Mouse (Mus musculus) heart, adult 2 months (tissue): Measurements from ENCODE around the gene Tagln2.

Source experiments
- CTCF ChIP-seq: fragments of 200-600 bp; IDR thresholded peaks from 2 replicates; pipeline ENCODE4 v1.8.1; 2022; ENCODE audit warnings: antibody characterized with exemption, mild to moderate bottlenecking, moderate library complexity
- EP300 ChIP-seq: fragments of 200-500 bp; IDR thresholded peaks from 2 replicates; pipeline ENCODE4 v1.6.1; 2011; ENCODE audit warnings: low read depth, low read length, control low read depth; ENCODE audit not compliant: insufficient read depth

DNA sequence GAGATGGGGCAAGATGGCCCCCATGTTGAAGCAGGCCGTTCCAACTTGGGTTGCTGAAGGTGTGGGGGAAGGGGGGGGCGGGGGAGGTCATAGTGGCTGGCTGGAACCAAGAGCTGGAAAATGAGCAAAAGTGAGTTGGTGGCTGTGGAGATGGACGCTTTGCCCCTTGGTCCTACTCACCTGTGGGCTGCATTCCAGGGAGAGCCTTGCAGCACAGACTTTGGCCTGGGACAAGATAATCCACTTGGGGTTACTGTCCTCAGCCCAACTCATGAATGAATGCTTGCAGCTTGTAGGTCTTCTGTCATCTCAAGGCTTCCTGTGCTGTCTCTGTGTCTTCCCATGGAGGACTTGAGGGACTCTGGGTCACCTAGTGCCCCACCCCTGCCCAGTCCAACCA lies 7.9 kb downstream of the Tagln2 start:
- no peak for TF ChIP-seq CTCF
- TF ChIP-seq EP300, result no peak
